Mouse (Mus musculus) G1E (cell line): Measurements from ENCODE around the gene Dll3.

Experiments used
- CTCF ChIP-seq: IDR thresholded peaks from 2 replicates; pipeline ENCODE4 v1.5.1; 2012; ENCODE audit warnings: low read depth, low read length, inconsistent platforms, mixed read lengths
- GATA1 ChIP-seq: IDR thresholded peaks from 2 replicates; pipeline ENCODE4 v1.6.1; 2012; ENCODE audit warnings: borderline replicate concordance, low read length, inconsistent platforms, mixed read lengths

GRCm38 (mm10) chr7:28290165-28290564 lies 11.9 kb downstream of the Dll3 start:
- no peak for TF ChIP-seq GATA1
- no peak for TF ChIP-seq CTCF
